Mouse (Mus musculus) limb, embryonic 14.5 days (tissue): ENCODE results near the gene Cog7. TPM values are rescaled to one million over a fixed set of nuclear protein-coding genes. Genes with fewer than 3 reads are reported as not detected.

Experiments
- ATAC-seq: fragments of 200-750 bp; cut with Nextera tagmentation; 2 replicates; pipeline ENCODE4 v1.8.0; 2017; ENCODE audit warnings: low read depth, moderate number of reproducible peaks, moderate TSS enrichment; ENCODE audit not compliant: low FRiP score
- DNase-seq: peaks from one replicate; pipeline ENCODE4 v3.0.0-alpha.2; 2015; ENCODE audit warnings: low spot score
- H3K27ac ChIP-seq: fragments of 300-500 bp; sonication (generic); replicated peaks from 2 replicates; pipeline ENCODE4 v1.5.1; 2014; ENCODE audit warnings: low read depth, mild to moderate bottlenecking, low read length, moderate library complexity, mixed read lengths
- H3K27me3 ChIP-seq: fragments of 300-500 bp; sonication (generic); 2 replicates; pipeline ENCODE4 v1.6.1; 2014; ENCODE audit warnings: low read length, mixed read lengths; ENCODE audit not compliant: control insufficient read depth, insufficient read depth
- H3K36me3 ChIP-seq: fragments of 300-500 bp; sonication (generic); 2 replicates; pipeline ENCODE4 v1.6.1; 2014; ENCODE audit warnings: mild to moderate bottlenecking, low read length, moderate library complexity, mixed read lengths; ENCODE audit not compliant: control insufficient read depth, insufficient read depth
- H3K4me1 ChIP-seq: fragments of 300-500 bp; sonication (generic); 2 replicates; pipeline ENCODE4 v1.6.1; 2014; ENCODE audit warnings: antibody characterized with exemption, low read length, mixed read lengths; ENCODE audit not compliant: control insufficient read depth, insufficient read depth
- H3K4me2 ChIP-seq: fragments of 300-500 bp; sonication (generic); replicated peaks from 2 replicates; pipeline ENCODE4 v1.6.1; 2014; ENCODE audit warnings: low read depth, mild to moderate bottlenecking, low read length, moderate library complexity; ENCODE audit not compliant: severe bottlenecking
- H3K4me3 ChIP-seq: fragments of 300-500 bp; sonication (generic); replicated peaks from 2 replicates; pipeline ENCODE4 v1.5.1; 2014; ENCODE audit warnings: low read length
- H3K9ac ChIP-seq: fragments of 300-500 bp; sonication (generic); 2 replicates; pipeline ENCODE4 v1.6.1; 2014; ENCODE audit warnings: mild to moderate bottlenecking, low read depth, low read length, moderate library complexity; ENCODE audit not compliant: severe bottlenecking
- H3K9me3 ChIP-seq: fragments of 300-500 bp; sonication (generic); 2 replicates; pipeline ENCODE4 v1.6.1; 2016; ENCODE audit warnings: low read length; ENCODE audit not compliant: control insufficient read depth
- POLR2A ChIP-seq: fragments of 200-500 bp; IDR thresholded peaks from 2 replicates; pipeline ENCODE4 v1.8.0; 2012; ENCODE audit warnings: inconsistent platforms, mild to moderate bottlenecking, moderate library complexity, borderline replicate concordance; ENCODE audit not compliant: insufficient read depth, insufficient read length; ENCODE audit errors: extremely low read depth
- WGBS: fragments of 180-500 bp; shearing (Covaris S2); extraction: QIAGEN DNeasy Blood & Tissue Kit; methylation state at CpG from one replicate; pipeline ENCODE4 v1.1.7; 2014; 5-methylcytosine and 5-hydroxymethylcytosine counted together
- polyA plus RNA-seq, 2 experiments: library from polyadenylated mRNA; depleted of rRNA in 1 of 2; stranded (reverse) in 1 of 2; unstranded in 1 of 2; fragments of >200 nt; fragmentation: Nextera tagmentation in 1 of 2; extraction: Ambion mirVana in 1 of 2; gene quantifications; 2 replicates each; pipeline versions ENCODE4 v1.2.1 to v1.2.3; 2012 to 2014

Cog7 gene
- polyA plus RNA-seq, 2 experiments = 15.2 to 18.9 TPM

DNA sequence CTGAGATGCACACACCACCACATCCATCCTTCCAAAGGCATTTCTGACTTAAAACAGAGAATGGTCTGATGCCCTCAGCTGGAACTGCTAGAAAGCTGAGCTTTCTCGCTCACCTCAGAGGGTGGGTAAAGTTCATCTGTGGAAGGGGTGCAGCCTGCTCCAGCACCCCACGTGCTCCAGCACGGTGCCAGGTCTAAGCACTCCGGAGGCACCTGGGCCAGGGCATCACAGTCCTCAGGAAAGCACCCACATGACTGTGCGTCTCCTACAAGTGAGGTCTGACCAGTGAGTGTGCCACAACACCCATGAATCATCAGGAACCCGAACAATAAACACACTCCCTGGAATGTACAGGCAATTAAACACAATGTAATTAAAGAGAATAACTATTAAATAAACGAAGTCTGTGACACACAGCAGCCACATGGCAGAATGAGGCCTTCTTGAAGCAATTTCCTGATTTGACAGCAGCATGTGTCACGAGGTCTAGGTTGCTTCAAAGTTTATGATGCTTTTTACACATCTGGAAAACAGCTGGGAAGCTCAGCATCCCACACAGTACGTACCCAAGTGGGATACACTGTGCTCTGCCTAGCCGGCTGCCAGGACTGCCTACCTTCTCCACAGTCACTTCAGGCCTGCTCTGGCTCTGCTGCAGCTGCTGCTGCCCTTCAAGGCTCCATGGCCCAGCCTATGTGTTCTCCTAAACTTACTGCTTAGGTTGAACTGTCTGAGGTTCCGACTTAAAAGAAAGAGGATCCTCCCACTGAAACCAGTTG, 26.4 kb downstream of the Cog7 start:
- Histone ChIP-seq H3K9ac (no peak overlapping the region; the same call in 1 of the 2 replicates), H3K27me3 (no peaks in the 10 kb centered on the region), H3K27ac (no peak overlapping the region), H3K4me2 (no peak overlapping the region), H3K4me3 (no peak overlapping the region), H3K9me3 (no peaks in the 10 kb centered on the region), H3K36me3 (peaks cover 17% of the 10 kb centered on the region), H3K4me1 (peaks cover 6% of the 10 kb centered on the region)
- ATAC-seq = peak; percentile 70
- TF ChIP-seq POLR2A = no peak
- peak; percentile 47 for DNase-seq
- WGBS = 31% methylated on average over 11 of the region's 11 CpGs

DNA sequence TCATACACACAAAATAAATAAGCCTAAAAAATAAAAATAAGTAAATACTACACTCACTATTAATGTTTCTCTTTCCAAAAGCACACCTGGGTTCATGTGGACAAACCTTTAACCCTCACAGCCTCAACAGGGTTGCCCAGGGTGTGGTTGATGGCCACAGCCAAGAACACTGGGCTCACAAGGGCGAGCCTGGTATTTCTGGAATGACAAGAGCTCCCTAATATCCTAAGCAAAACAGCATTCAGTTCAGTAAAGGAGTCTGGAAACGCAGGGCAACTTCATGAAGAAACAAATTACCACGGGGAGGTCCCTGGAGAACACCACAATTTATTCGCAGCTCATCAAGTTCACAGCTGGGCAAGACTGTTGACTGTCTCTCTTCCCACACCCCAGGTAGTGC, 34.0 kb downstream of the Cog7 start:
- H3K4me3 ChIP-seq = no peak overlapping the region
- H3K27ac ChIP-seq = no peak overlapping the region
- DNase-seq (no peak), ATAC-seq (no peak)
- H3K36me3 ChIP-seq = peaks cover 25% of the 10 kb centered on the region
- no peak for TF ChIP-seq POLR2A
- no peaks in the 10 kb centered on the region for H3K27me3 ChIP-seq
- no peak overlapping the region for H3K9ac ChIP-seq
- H3K9me3 ChIP-seq = no peaks in the 10 kb centered on the region
- no peak overlapping the region for H3K4me2 ChIP-seq
- WGBS = 70% methylated on average over 4 of the region's 4 CpGs
- H3K4me1 ChIP-seq = no peaks in the 10 kb centered on the region

DNA sequence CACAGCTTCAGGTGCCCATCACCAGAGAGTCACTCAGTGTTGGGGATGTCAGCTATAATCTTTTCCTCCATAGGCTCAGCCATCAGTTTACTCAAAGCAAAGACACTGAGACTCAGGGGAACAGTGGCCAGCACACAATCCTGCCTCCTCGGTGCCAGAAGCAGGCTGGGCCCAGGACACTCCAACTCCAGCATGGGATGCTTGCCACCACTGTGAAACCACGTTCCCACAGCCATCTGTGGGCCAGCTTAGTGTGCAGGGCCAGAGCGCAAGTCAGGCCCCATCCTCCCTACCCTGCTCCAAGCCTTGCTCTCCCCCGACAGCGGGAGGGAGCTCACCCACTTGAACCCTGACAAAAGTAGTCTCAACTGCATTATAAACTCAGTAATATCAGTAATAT, 35.3 kb downstream of the Cog7 start:
- no peak for ATAC-seq
- peaks cover 27% of the 10 kb centered on the region for H3K36me3 ChIP-seq
- no peaks in the 10 kb centered on the region for H3K9me3 ChIP-seq
- no peak overlapping the region for H3K27ac ChIP-seq
- no peak for DNase-seq
- no peak overlapping the region for H3K9ac ChIP-seq
- H3K4me2 ChIP-seq = no peak overlapping the region
- no peak overlapping the region for H3K4me3 ChIP-seq
- H3K27me3 ChIP-seq = no peaks in the 10 kb centered on the region
- H3K4me1 ChIP-seq = no peaks in the 10 kb centered on the region
- 82% methylated on average over 5 of the region's 5 CpGs for WGBS
- TF ChIP-seq POLR2A = no peak

- H3K36me3 ChIP-seq = peaks cover 14% of the 10 kb centered on the region
- no peaks in the 10 kb centered on the region for H3K4me1 ChIP-seq
- DNase-seq = no peak
- 85% methylated on average over 2 of the region's 2 CpGs for WGBS
- no peak overlapping the region for H3K4me2 ChIP-seq
- ATAC-seq = no peak
- H3K9ac ChIP-seq = no peak overlapping the region
- no peak overlapping the region for H3K4me3 ChIP-seq
- H3K27ac ChIP-seq = no peak overlapping the region
- no peak for TF ChIP-seq POLR2A
- H3K9me3 ChIP-seq = no peaks in the 10 kb centered on the region
- H3K27me3 ChIP-seq = no peaks in the 10 kb centered on the region
Observed at GRCm38 (mm10) chr7:121942371-121942770, 39.1 kb downstream of the Cog7 start.

DNA sequence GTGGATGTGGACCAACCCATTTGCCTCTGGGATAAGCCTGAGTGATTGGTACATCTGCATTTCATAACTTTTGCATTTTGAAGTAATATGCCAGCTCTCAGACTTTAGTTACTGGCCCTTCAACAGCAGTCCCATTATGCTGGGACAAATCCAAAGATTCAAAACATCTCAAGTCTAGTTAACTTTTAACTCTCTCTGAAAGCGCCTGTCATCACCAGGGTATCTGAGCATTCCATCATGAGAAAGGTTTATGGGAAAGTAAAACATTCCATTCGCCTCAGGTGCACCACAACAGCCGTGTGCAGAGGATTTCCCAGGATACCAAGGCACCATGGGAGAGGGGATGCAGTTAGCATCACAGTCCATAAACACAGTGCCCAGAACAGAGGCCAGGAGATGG, 39.9 kb downstream of the Cog7 start:
- Histone ChIP-seq H3K4me1 (no peaks in the 10 kb centered on the region), H3K4me2 (no peak overlapping the region), H3K4me3 (no peak overlapping the region), H3K36me3 (peaks cover 18% of the 10 kb centered on the region), H3K9me3 (no peaks in the 10 kb centered on the region), H3K9ac (no peak overlapping the region), H3K27ac (no peak overlapping the region), H3K27me3 (no peaks in the 10 kb centered on the region)
- WGBS = 85% methylated on average over 3 of the region's 3 CpGs
- DNase-seq (no peak), ATAC-seq (no peak)
- no peak for TF ChIP-seq POLR2A

GRCm38 (mm10) chr7:121941016-121941415, 40.5 kb downstream of the Cog7 start:
- no peak for TF ChIP-seq POLR2A
- Histone ChIP-seq H3K36me3 (peaks cover 24% of the 10 kb centered on the region), H3K9me3 (no peaks in the 10 kb centered on the region), H3K4me1 (no peaks in the 10 kb centered on the region), H3K27ac (no peak overlapping the region), H3K9ac (no peak overlapping the region), H3K4me2 (no peak overlapping the region), H3K4me3 (no peak overlapping the region), H3K27me3 (no peaks in the 10 kb centered on the region)
- 69% methylated on average over 3 of the region's 3 CpGs for WGBS
- DNase-seq (no peak), ATAC-seq (no peak)
